Mouse (Mus musculus) liver, embryonic 14.5 days (tissue): ENCODE measurements around the gene Supt5.

Source experiments
- CTCF ChIP-seq: IDR thresholded peaks from 2 replicates; pipeline ENCODE4 v1.5.1; 2016; ENCODE audit warnings: antibody characterized with exemption, low read depth, control low read depth
- EP300 ChIP-seq: IDR thresholded peaks from 2 replicates; pipeline ENCODE4 v1.6.1; 2016; ENCODE audit warnings: antibody characterized with exemption, low read depth

GRCm38 (mm10) chr7:28383606-28384005 lies 45.1 kb upstream of the Supt5 start:
- TF ChIP-seq EP300 (no peak), CTCF (no peak)
